Mouse (Mus musculus): ENCODE data around the gene Ttc7b.

- TF ChIP-seq TAL1 (IDR thresholded peaks at IDR 0.05; ENCODE audit: low read length), result no peak
- TF ChIP-seq GATA1 (IDR thresholded peaks at IDR 0.05; ENCODE audit: low read length), result no peak
Measured at GRCm38 (mm10) chr12:100520077-100520793, 391 bp downstream of the Ttc7b start.

Data from erythroblast, embryonic 14.5 days (primary cell).